Mouse (Mus musculus) embryonic facial prominence, embryonic 10.5 days (tissue): ENCODE measurements around the gene Ccl22. TPM values are rescaled to one million over a fixed set of nuclear protein-coding genes. Genes with fewer than 3 reads are reported as not detected.

Source experiments
- DNase-seq: peaks from one replicate; pipeline ENCODE4 v3.0.0-alpha.2; 2017; ENCODE audit warnings: low spot score
- H3K27ac ChIP-seq: fragments of 300-500 bp; sonication (generic); replicated peaks from 2 replicates; pipeline ENCODE4 v1.5.1; 2016; ENCODE audit warnings: mild to moderate bottlenecking
- H3K27me3 ChIP-seq: fragments of 300-500 bp; sonication (generic); replicated peaks from 2 replicates; pipeline ENCODE4 v1.6.1; 2016; ENCODE audit warnings: low read depth, mild to moderate bottlenecking; ENCODE audit not compliant: poor library complexity, severe bottlenecking
- H3K36me3 ChIP-seq: fragments of 300-500 bp; sonication (generic); replicated peaks from 2 replicates; pipeline ENCODE4 v1.6.1; 2016; ENCODE audit warnings: mild to moderate bottlenecking, moderate library complexity
- H3K4me1 ChIP-seq: fragments of 300-500 bp; sonication (generic); 2 replicates; pipeline ENCODE4 v1.6.1; 2016
- H3K4me3 ChIP-seq: fragments of 300-500 bp; sonication (generic); 2 replicates; pipeline ENCODE4 v1.5.1; 2016; ENCODE audit warnings: mild to moderate bottlenecking, moderate library complexity
- H3K9me3 ChIP-seq: fragments of 300-500 bp; sonication (generic); 2 replicates; pipeline ENCODE4 v1.6.1; 2016; ENCODE audit warnings: mild to moderate bottlenecking
- WGBS: fragments of 180-500 bp; shearing (Covaris S2); methylation state at CpG from one replicate; pipeline ENCODE4 v1.1.7; 2016; 5-methylcytosine and 5-hydroxymethylcytosine counted together
- polyA plus RNA-seq: library from polyadenylated mRNA; unstranded; fragments of >200 nt; fragmentation: Nextera tagmentation; extraction: Ambion mirVana; gene quantifications from 2 replicates; pipeline ENCODE4 v1.2.1, GENCODE M21; 2016

Gene Ccl22
- polyA plus RNA-seq, 1 experiment from 2014 or later = not detected

DNA sequence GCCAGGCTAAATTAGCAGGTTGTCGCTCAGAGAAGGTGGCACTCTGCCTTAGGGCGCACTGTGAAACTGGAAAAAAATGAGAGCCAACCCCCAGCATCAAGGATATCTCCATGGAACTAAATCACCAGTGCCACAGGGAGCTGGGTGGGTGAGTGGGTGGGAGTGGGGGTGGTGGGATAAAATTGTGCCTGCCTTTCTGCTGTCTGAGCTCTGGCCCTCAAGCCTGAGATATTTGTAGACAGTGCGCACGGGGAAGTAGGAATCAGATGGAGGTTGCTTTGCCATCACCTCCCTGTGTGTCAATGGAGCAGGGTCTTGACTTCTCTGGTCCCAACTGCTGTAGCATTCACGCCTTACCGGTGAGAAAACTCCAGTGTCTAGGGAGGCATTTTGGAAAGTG, 27.7 kb downstream of the Ccl22 start:
- Histone ChIP-seq H3K27me3 (peaks cover 75% of the 10 kb centered on the region), H3K36me3 (no peaks in the 10 kb centered on the region), H3K9me3 (no peaks in the 10 kb centered on the region), H3K4me3 (peak overlapping the region; percentile 60; the same call in 1 of the 2 replicates), H3K4me1 (peaks cover 33% of the 10 kb centered on the region), H3K27ac (no peak overlapping the region)
- WGBS = 43% methylated on average over 6 of the region's 6 CpGs
- no peak for DNase-seq

DNA sequence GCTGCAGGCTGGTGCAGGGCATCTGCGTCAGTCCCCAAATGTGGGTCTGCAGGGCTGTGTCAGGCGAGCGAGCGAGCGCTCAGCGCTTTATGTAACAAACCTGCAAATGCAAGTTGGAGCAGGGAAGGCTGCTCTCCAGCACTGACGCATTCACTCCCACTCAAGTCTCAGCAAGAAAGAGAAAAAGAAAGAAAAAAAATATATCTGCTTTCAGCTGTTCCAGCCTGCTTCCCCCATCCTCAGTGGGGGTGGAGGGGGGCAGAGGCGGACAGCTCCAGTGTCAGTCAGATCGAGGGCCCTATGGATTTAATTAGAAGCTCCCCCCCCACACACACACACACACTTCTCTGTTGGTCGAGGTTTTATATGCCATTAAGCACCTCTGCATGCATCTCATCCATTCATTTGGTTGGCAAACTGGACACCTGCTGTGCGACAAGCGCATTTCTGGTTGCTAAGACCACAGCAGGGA, 28.3 kb downstream of the Ccl22 start:
- H3K27me3 ChIP-seq = peaks cover 71% of the 10 kb centered on the region
- H3K4me1 ChIP-seq = peaks cover 39% of the 10 kb centered on the region
- 10% methylated on average over 12 of the region's 12 CpGs for WGBS
- H3K9me3 ChIP-seq = no peaks in the 10 kb centered on the region
- no peak for DNase-seq
- H3K4me3 ChIP-seq = peak overlapping the region; percentile 8; the same call in 1 of the 2 replicates
- H3K27ac ChIP-seq = no peak overlapping the region
- H3K36me3 ChIP-seq = no peaks in the 10 kb centered on the region

DNA sequence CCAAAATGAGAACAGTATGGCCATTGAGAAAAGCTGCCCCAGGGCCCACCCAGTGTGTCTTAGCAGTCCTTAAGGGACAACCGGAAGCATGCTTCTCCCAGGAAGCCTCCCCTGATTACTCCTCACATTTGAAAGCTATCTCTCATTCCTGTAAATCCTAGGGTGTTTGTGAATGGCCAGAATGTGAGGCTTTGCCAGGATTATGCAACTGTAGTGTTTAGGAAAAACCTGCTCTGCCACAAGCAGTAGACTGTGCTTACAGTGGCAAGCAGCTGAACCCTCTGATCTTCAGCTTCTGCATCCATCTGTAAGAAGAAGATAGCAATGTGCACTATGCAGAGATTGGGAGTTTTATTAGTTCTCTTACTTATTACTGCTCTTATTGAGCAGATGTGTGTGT, 29.2 kb downstream of the Ccl22 start:
- H3K4me3 ChIP-seq = no peak overlapping the region
- no peaks in the 10 kb centered on the region for H3K9me3 ChIP-seq
- DNase-seq = no peak
- no peak overlapping the region for H3K27ac ChIP-seq
- 76% methylated on average over 1 of the region's 1 CpGs for WGBS
- H3K27me3 ChIP-seq = peaks cover 62% of the 10 kb centered on the region
- no peaks in the 10 kb centered on the region for H3K36me3 ChIP-seq
- peaks cover 47% of the 10 kb centered on the region for H3K4me1 ChIP-seq

DNA sequence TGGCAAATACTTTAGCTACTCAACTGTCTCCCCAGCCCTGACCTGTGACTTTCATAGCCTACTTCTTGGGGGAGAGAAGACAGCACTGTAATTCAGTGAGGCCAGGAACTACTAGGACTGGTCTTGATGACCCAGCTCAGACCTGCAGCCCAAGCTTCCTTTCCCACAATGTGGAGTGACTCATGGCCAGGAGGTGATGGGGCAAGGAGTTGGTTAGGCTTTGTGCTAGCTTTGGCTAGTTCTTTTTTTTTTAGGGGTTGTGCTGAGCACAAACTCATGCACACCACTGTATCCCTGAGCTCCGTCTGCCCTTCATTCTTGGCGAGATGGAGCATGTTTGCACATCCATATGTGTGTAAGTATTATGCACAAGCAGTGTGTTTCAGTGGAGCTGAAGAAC, 31.0 kb downstream of the Ccl22 start:
- Histone ChIP-seq H3K36me3 (no peaks in the 10 kb centered on the region), H3K27me3 (peaks cover 50% of the 10 kb centered on the region), H3K4me3 (no peak overlapping the region), H3K4me1 (peaks cover 53% of the 10 kb centered on the region), H3K27ac (no peak overlapping the region), H3K9me3 (no peaks in the 10 kb centered on the region)
- 89% methylated on average over 2 of the region's 2 CpGs for WGBS
- no peak for DNase-seq

DNA sequence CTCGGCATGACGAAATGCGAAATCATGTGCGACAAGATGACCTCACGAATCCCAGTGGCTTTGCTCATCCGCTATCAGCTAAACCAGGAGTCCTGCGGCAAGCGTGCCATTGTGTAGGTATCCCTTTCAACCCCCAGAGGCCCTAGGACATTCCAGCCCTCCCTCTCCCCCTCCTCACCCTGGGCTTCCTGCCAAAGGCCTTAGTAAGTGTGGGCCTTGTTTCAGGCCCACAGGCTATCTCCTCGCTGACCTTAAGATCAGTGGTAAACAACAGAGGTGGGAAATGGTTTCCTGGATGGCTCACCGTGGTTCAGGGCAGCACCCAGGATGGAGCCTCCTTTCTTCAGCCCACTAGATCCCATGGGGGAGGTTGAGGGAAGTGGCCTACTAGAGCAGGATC, 32.6 kb downstream of the Ccl22 start:
- Histone ChIP-seq H3K4me3 (no peak overlapping the region), H3K4me1 (peaks cover 44% of the 10 kb centered on the region), H3K9me3 (no peaks in the 10 kb centered on the region), H3K36me3 (no peaks in the 10 kb centered on the region), H3K27me3 (peaks cover 33% of the 10 kb centered on the region), H3K27ac (peak overlapping the region; percentile 2)
- WGBS = 67% methylated on average over 10 of the region's 10 CpGs
- DNase-seq = no peak

DNA sequence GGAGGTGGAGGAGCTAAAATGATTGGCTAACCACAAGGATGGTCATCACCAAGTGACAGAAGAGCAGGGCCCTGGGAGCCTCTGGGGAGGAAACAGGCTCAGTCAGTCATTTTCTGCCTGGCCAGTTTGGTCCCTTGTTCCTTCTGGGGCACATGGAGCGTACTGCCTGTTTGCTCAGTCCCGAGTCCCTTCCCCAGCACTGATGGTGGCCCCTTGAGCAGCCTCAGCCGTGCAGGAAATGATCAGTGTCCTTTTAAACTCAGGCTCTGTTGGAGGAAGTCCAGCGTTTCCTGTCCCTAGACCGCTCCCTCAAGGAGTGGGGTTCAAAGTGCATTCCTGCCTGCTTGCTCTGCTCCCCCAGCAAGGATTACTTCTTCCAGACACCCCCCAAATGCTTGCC, 33.1 kb downstream of the Ccl22 start:
- Histone ChIP-seq H3K27me3 (peaks cover 29% of the 10 kb centered on the region), H3K36me3 (no peaks in the 10 kb centered on the region), H3K4me1 (peaks cover 40% of the 10 kb centered on the region), H3K4me3 (no peak overlapping the region), H3K27ac (peak overlapping the region; percentile 2), H3K9me3 (no peaks in the 10 kb centered on the region)
- WGBS = 53% methylated on average over 5 of the region's 5 CpGs
- DNase-seq = no peak

DNA sequence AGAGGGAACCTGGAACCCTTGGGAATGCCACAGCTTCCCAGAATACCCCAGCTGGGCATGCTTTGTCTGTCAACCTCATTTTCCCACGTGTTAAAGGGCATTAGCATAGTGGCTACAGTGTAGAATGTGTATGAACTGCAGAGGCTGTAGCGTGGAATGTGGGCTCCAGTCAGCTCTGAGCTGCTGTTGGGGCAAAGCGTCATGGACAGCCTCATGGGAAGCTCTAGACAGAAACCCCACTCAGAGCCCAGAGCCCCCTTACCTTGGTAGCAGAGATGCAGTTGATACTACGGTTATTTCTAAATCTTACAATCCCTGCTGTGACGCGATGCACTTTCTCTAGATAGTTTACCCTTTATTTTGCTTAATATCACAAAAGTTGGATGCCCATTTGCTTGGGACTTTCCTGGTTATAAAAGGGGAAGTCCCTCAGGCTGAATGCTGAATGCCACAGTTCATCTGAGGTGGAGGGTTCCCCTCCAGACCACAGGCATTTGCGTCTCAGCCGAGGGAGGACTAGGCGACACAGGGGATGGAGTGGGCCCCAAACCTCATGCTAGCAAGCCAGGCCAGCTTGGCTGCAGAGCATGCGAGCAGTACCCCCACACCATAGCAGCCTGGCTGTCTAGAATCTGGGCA, 33.6 kb downstream of the Ccl22 start:
- WGBS = 74% methylated on average over 10 of the region's 10 CpGs
- DNase-seq = no peak
- H3K4me3 ChIP-seq = no peak overlapping the region

DNA sequence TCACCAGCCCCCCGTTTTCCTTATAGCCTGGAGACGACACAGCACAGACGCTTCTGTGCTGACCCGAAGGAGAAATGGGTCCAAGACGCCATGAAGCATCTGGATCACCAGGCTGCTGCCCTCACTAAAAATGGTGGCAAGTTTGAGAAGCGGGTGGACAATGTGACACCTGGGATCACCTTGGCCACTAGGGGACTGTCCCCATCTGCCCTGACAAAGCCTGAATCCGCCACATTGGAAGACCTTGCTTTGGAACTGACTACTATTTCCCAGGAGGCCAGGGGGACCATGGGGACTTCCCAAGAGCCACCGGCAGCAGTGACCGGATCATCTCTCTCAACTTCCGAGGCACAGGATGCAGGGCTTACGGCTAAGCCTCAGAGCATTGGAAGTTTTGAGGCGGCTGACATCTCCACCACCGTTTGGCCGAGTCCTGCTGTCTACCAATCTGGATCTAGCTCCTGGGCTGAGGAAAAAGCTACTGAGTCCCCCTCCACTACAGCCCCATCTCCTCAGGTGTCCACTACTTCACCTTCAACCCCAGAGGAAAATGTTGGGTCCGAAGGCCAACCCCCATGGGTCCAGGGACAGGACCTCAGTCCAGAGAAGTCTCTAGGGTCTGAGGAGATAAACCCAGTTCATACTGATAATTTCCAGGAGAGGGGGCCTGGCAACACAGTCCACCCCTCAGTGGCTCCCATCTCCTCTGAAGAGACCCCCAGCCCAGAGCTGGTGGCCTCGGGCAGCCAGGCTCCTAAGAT, 34.3 kb downstream of the Ccl22 start:
- 92% methylated on average over 16 of the region's 16 CpGs for WGBS

More for the DNA sequence above, 33.6 kb downstream of the Ccl22 start:
- H3K9me3 ChIP-seq = no peaks in the 10 kb centered on the region
- peaks cover 35% of the 10 kb centered on the region for H3K4me1 ChIP-seq
- peaks cover 23% of the 10 kb centered on the region for H3K27me3 ChIP-seq
- peak overlapping the region; percentile 2 for H3K27ac ChIP-seq
- H3K36me3 ChIP-seq = no peaks in the 10 kb centered on the region

DNA sequence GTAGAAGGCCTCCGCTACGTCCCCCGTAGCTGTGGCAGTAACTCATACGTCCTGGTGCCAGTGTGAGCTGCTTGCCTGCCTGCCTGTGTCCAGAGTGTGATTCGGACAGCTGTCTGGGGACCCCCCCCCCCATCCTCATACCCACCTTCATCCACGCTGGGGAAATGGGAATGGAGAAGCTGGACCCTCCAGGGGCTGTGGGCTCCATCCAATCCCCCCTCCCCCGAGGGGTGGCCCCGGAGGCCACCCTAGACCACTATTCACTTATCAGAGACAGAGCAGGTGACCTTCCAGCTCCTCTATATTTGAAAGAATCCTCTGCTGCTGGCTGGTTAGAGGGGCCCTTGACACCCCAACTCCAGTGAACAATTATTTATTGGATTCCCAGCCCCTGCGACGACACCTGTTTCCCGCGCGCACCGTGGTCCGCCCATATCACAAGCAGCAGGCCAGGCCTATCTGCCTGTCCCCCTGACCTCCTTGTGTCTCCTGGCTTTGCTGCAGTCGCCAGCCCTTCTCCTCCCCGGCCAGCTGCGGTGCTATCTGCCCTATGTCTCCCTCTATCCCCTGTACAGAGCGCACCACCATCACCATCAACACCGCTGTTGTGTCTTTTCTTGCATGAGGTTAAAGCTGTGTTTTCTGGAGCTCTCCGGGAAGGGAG, 35.2 kb downstream of the Ccl22 start:
- 0 out of 2 replicates have a peak, but pooled peaks cover 7% of the 10 kb centered on the region for H3K27me3 ChIP-seq
- 79% methylated on average over 21 of the region's 21 CpGs for WGBS
- 0 out of 2 replicates have a peak overlapping the region, but pooled peaks have one; percentile 10 for H3K27ac ChIP-seq
- no peaks in the 10 kb centered on the region for H3K36me3 ChIP-seq
- H3K4me1 ChIP-seq = peaks cover 43% of the 10 kb centered on the region
- H3K4me3 ChIP-seq = no peak overlapping the region
- no peaks in the 10 kb centered on the region for H3K9me3 ChIP-seq
- no peak for DNase-seq

More for the DNA sequence above, 34.3 kb downstream of the Ccl22 start:
- Histone ChIP-seq H3K9me3 (no peaks in the 10 kb centered on the region), H3K4me1 (peaks cover 37% of the 10 kb centered on the region), H3K36me3 (no peaks in the 10 kb centered on the region), H3K27me3 (peaks cover 16% of the 10 kb centered on the region), H3K27ac (no peak overlapping the region; the same call in 1 of the 2 replicates), H3K4me3 (no peak overlapping the region)
- DNase-seq = no peak

DNA sequence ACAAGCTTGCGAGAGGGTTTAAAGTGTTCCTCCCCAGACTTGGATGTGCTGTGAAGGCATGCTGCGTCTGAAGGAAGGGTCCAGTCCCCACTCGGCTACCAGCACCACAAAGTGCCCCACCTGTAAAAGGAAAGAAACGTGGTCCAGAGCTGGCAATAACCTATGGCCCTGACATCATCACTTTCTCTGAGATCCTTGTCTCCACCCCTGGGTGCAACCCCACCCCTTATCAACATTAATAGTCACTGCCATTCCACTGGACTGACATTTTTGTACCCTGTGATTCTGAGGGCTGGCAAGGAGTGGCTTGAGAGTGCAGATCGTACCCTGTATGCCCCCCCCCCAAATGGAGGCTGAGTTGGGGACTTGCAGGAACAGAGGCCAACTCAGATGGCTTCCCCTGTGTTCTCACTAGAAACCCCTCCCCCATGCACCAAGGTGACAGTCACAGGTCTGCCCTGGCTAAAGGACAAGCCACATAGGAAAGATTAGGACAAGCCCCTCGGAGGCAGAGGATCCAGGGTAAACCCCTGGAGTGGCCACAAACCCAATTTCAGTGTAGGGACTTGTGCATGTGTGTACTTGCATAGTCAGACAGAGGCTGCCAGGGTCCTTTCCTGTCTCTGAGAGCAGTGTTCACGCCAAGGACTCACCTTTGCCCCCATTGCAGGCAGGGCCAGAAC, 35.9 kb downstream of the Ccl22 start:
- Histone ChIP-seq H3K4me3 (0 out of 2 replicates have a peak overlapping the region, but pooled peaks have one; percentile 19), H3K36me3 (no peaks in the 10 kb centered on the region), H3K9me3 (no peaks in the 10 kb centered on the region), H3K27me3 (0 out of 2 replicates have a peak, but pooled peaks cover 5% of the 10 kb centered on the region), H3K27ac (no peak overlapping the region), H3K4me1 (peaks cover 44% of the 10 kb centered on the region)
- WGBS = 57% methylated on average over 7 of the region's 7 CpGs
- DNase-seq = no peak

DNA sequence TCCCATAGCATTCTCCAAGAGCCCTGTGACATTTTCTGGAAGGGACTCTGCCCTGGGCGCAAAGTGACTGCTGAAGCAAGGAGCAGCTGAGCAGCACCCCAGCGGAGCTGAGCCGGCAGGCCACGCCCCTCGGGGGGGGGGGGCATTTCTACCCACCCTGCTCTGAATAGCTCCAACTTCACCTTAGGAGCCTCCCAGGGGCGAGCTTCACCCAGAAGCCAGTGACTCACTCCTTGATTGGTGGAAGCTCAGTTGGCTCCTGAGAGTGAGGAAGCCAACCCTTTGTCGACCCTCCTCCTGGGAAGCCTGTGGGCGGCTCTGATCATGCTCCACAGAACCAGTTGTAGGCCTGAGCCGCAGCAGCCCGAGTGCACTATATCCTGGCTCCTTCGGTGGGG, 36.4 kb downstream of the Ccl22 start:
- 7% methylated on average over 11 of the region's 11 CpGs for WGBS

DNA sequence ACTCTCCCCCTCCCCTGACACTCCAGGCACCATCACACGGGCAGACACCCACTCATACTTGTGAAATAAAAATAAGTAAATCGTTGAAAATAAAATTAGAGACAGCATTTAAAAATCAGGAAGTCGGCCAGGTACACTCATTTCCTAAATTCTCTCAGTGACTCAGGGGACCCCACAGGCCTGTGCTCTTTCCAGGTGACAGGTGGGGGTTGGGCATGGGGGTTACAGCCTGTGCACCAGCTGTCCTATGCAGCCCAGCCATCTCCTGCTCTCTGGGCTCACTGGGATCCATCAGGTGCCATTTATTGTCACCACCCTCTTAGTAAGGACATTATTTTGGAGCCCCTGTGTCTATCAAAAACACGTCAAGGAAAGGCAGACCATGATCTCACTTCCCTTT, 38.5 kb downstream of the Ccl22 start:
- Histone ChIP-seq H3K4me1 (peaks cover 35% of the 10 kb centered on the region), H3K27ac (no peak overlapping the region), H3K27me3 (0 out of 2 replicates have a peak, but pooled peaks cover 5% of the 10 kb centered on the region), H3K4me3 (no peak overlapping the region), H3K36me3 (no peaks in the 10 kb centered on the region), H3K9me3 (no peaks in the 10 kb centered on the region)
- WGBS = 76% methylated on average over 4 of the region's 4 CpGs
- DNase-seq = no peak

More for the DNA sequence above, 36.4 kb downstream of the Ccl22 start:
- H3K27me3 ChIP-seq = 0 out of 2 replicates have a peak, but pooled peaks cover 5% of the 10 kb centered on the region
- H3K27ac ChIP-seq = no peak overlapping the region
- DNase-seq = peak; percentile 43
- H3K4me1 ChIP-seq = peaks cover 44% of the 10 kb centered on the region
- H3K36me3 ChIP-seq = no peaks in the 10 kb centered on the region
- H3K9me3 ChIP-seq = no peaks in the 10 kb centered on the region
- peak overlapping the region; percentile 19; the same call in 1 of the 2 replicates for H3K4me3 ChIP-seq
